Mouse (Mus musculus) lung, postnatal 0 days (tissue): ENCODE data around the gene Skil.

Experiments
- CTCF ChIP-seq: IDR thresholded peaks from 2 replicates; pipeline ENCODE4 v1.5.1; 2016; ENCODE audit warnings: antibody characterized with exemption, mild to moderate bottlenecking
- EP300 ChIP-seq: IDR thresholded peaks from 2 replicates; pipeline ENCODE4 v1.6.1; 2016; ENCODE audit warnings: antibody characterized with exemption, mild to moderate bottlenecking, control low read depth

DNA sequence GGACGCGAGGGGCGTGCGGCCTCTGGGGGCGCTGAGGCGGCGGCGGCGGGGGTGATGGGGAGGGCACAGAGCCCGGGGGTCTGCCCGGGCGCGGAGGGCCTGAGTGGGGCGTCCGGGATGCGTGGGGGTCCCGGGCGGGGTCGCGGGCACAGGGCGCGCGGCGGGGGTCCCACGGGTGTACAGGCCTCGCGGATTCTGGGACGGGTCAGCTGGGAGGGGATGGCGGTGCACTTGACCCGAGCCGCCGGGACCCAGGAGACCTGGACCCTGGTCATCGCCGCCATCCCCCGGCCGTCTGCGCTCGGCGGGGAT, 277 bp downstream of the Skil start:
- no peak for TF ChIP-seq CTCF
- no peak for TF ChIP-seq EP300
